Mouse (Mus musculus) CD8-positive naive resting alpha-beta T cell, adult 57 days (primary cell): ENCODE data around the gene Gm4788. TPM values are rescaled to one million over a fixed set of nuclear protein-coding genes. Genes with fewer than 3 reads are reported as not detected.

Experiments
- total RNA-seq: library from RNA; stranded (reverse); gene quantifications from one replicate; pipeline ENCODE4 v1.2.4, GENCODE M21; 2023

Gm4788 gene
- not detected for total RNA-seq

DNA sequence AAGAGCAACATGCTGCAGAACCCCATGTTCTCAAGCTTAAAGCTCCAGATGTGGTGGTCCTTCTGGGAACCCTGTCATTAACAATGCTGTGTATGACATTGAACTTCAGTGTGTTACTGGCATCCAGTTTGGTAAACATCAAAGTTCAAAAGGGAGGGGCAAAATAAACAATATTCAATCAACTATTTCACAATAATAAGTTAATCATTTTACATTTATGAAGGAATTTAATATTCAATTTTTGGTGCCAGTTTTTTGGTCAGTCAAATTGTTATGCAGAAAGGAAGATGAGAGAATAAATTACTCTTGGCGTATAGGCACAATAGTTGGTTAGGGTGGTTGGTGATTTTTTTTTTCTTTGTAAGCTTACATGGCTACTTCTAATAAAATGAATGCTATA lies at the start of gene Gm4788:
Gm4788 (minus strand) TSS at position 101 of the 400 bp plus-strand sequence.

Other genes starting within 250 kb of the Gm4788 start
- not detected for gene Cfhr1, start 221.0 kb downstream of the Gm4788 start, total RNA-seq
- not detected for gene Cfhr2, start 77.5 kb upstream of the Gm4788 start, total RNA-seq